Mouse (Mus musculus) myocyte (in vitro differentiated cells): ENCODE data around the gene Aar2.

Experiments
- CEBPB ChIP-seq: IDR thresholded peaks from 2 replicates; pipeline ENCODE4 v1.6.1; 2011; ENCODE audit warnings: mild to moderate bottlenecking, moderate library complexity; ENCODE audit not compliant: poor library complexity, insufficient read depth, severe bottlenecking
- E2F4 ChIP-seq: IDR thresholded peaks from one replicate; pipeline ENCODE4 v1.6.1; 2011; ENCODE audit warnings: mild to moderate bottlenecking, control low read depth, moderate library complexity; ENCODE audit not compliant: insufficient read depth
- MAX ChIP-seq: IDR thresholded peaks from one replicate; pipeline ENCODE4 v1.6.1; 2011; ENCODE audit warnings: low read depth, mild to moderate bottlenecking, control low read depth
- MYOD1 ChIP-seq, 3 experiments: IDR thresholded peaks; one replicate each; pipeline ENCODE4 v1.6.1; 2011; ENCODE audit warnings: control low read depth in 2 of 3, low read depth in 2 of 3, mild to moderate bottlenecking in 2 of 3, moderate library complexity in 1 of 3; ENCODE audit not compliant: insufficient read length in 2 of 3, control insufficient read depth in 1 of 3
- MYOG ChIP-seq, 3 experiments: IDR thresholded peaks; one replicate each; pipeline ENCODE4 v1.6.1; 2011; ENCODE audit warnings: control low read depth in 2 of 3, low read depth in 2 of 3, mild to moderate bottlenecking in 2 of 3; ENCODE audit not compliant: insufficient read length in 2 of 3, control insufficient read depth in 1 of 3, insufficient read depth in 1 of 3
- POLR2A ChIP-seq: IDR thresholded peaks from one replicate; pipeline ENCODE4 v1.6.1; 2011; ENCODE audit warnings: low read depth, mild to moderate bottlenecking, control low read depth, moderate library complexity; ENCODE audit not compliant: insufficient read length
- POLR2AphosphoS2 ChIP-seq: IDR thresholded peaks from one replicate; pipeline ENCODE4 v1.6.1; 2011; ENCODE audit warnings: low read depth, control low read depth; ENCODE audit not compliant: insufficient read length
- REST ChIP-seq: IDR thresholded peaks from one replicate; pipeline ENCODE4 v1.6.1; 2011; ENCODE audit warnings: mild to moderate bottlenecking, control low read depth, moderate library complexity; ENCODE audit not compliant: insufficient read depth, insufficient read length
- TCF12 ChIP-seq: IDR thresholded peaks from one replicate; pipeline ENCODE4 v1.6.1; 2011; ENCODE audit warnings: mild to moderate bottlenecking, control low read depth; ENCODE audit not compliant: poor library complexity, insufficient read depth, severe bottlenecking
- TCF3 ChIP-seq: IDR thresholded peaks from one replicate; pipeline ENCODE4 v1.6.1; 2011; ENCODE audit warnings: low read depth, control low read depth; ENCODE audit not compliant: insufficient read length
- USF1 ChIP-seq: IDR thresholded peaks from one replicate; pipeline ENCODE4 v1.6.1; 2011; ENCODE audit warnings: low read depth, mild to moderate bottlenecking, control low read depth, moderate library complexity

- TF ChIP-seq POLR2AphosphoS2 (no peak), POLR2A (no peak), MAX (no peak), MYOD1 (IDR thresholded peaks at IDR 0.05; ENCODE audit: control insufficient read depth in 1 of 3, insufficient read length in 2 of 3, low read depth in 2 of 3) (no peak), MYOG (IDR thresholded peaks at IDR 0.05; ENCODE audit: control insufficient read depth in 1 of 3, insufficient read depth in 1 of 3, insufficient read length in 2 of 3, low read depth in 2 of 3) (no peak), E2F4 (no peak), USF1 (no peak), TCF12 (no peak), CEBPB (no peak), TCF3 (no peak), REST (no peak)
These were observed 65.7 kb downstream of the Aar2 start for GRCm38 (mm10) chr2:156613081-156613540.
